In genomic region chr4:128688976-128689375, GRCm38 (mm10) we compare ENCODE assay signal across 8 mouse cellular contexts. TPM values are rescaled to one million over a fixed set of nuclear protein-coding genes. Genes with fewer than 3 reads are reported as not detected.
DNase-seq lines count a peak whose midpoint lies in the region; ATAC-seq and TF ChIP-seq lines count a peak whose summit lies in the region.

No protein-coding gene starts in this region.

- TF ChIP-seq CTCF in stomach, postnatal 0 days (IDR thresholded peaks at IDR 0.05; ENCODE audit: low read depth): no peak

- no peak overlapping the region for H3K27ac ChIP-seq in lung, embryonic 15.5 days
- peak overlapping the region; percentile 90 for H3K27ac ChIP-seq in hindbrain, embryonic 13.5 days
- no peak overlapping the region for H3K27ac ChIP-seq in liver, embryonic 13.5 days
- no peak overlapping the region for H3K27ac ChIP-seq in stomach, postnatal 0 days (replicated peaks)

- H3K36me3 ChIP-seq in lung, embryonic 15.5 days: no peaks in the 10 kb centered on the region
- no peaks in the 10 kb centered on the region for H3K36me3 ChIP-seq in hindbrain, embryonic 13.5 days
- H3K36me3 ChIP-seq in liver, embryonic 13.5 days: no peaks in the 10 kb centered on the region
- no peaks in the 10 kb centered on the region for H3K36me3 ChIP-seq in stomach, postnatal 0 days (ENCODE audit: control insufficient read depth, insufficient read depth, low read length)

- peaks cover 58% of the 10 kb centered on the region for H3K4me1 ChIP-seq in lung, embryonic 15.5 days
- H3K4me1 ChIP-seq in hindbrain, embryonic 13.5 days (replicated peaks): peaks cover 73% of the 10 kb centered on the region
- H3K4me1 ChIP-seq in liver, embryonic 13.5 days (replicated peaks): peaks cover 38% of the 10 kb centered on the region
- H3K4me1 ChIP-seq in stomach, postnatal 0 days (replicated peaks; ENCODE audit: control insufficient read depth, insufficient read depth): peaks cover 2% of the 10 kb centered on the region; the same call in 1 of the 2 replicates

- no peak overlapping the region for H3K4me3 ChIP-seq in lung, embryonic 15.5 days
- peak overlapping the region; percentile 31 for H3K4me3 ChIP-seq in hindbrain, embryonic 13.5 days
- no peak overlapping the region for H3K4me3 ChIP-seq in liver, embryonic 13.5 days (replicated peaks)
- no peak overlapping the region for H3K4me3 ChIP-seq in stomach, postnatal 0 days (ENCODE audit: low read depth, low read length)

- intact Hi-C loops in heart, postnatal 10 days (cut with DNase I): no loop called here
- intact Hi-C loops in gastrocnemius, postnatal 36 days (cut with DNase I): no loop called here

- no peaks in the 10 kb centered on the region for H3K9me3 ChIP-seq in lung, embryonic 15.5 days
- no peaks in the 10 kb centered on the region for H3K9me3 ChIP-seq in hindbrain, embryonic 13.5 days
- no peaks in the 10 kb centered on the region for H3K9me3 ChIP-seq in liver, embryonic 13.5 days (replicated peaks)
- peaks cover 2% of the 10 kb centered on the region; the same call in 1 of the 2 replicates for H3K9me3 ChIP-seq in stomach, postnatal 0 days (ENCODE audit: control insufficient read depth, low read length)

- no peak for DNase-seq in lung, postnatal 25 days (ENCODE audit: low spot score)
- no peak for DNase-seq in liver, embryonic 13.5 days
- no peak for DNase-seq in stomach, postnatal 0 days (ENCODE audit: low spot score)
- no peak for DNase-seq in adrenal gland, adult (ENCODE audit: inconsistent age in 2 of 2, low spot score in 1 of 2)
- no peak for DNase-seq in heart, postnatal 10 days
- DNase-seq in gastrocnemius, postnatal 36 days: no peak

- H3K9ac ChIP-seq in lung, embryonic 15.5 days: no peak overlapping the region
- peak overlapping the region; percentile 64 for H3K9ac ChIP-seq in hindbrain, embryonic 13.5 days
- H3K9ac ChIP-seq in liver, embryonic 13.5 days: no peak overlapping the region
- H3K9ac ChIP-seq in stomach, postnatal 0 days (ENCODE audit: low read length): no peak overlapping the region

- H3K27me3 ChIP-seq in lung, embryonic 15.5 days: no peaks in the 10 kb centered on the region
- no peaks in the 10 kb centered on the region for H3K27me3 ChIP-seq in hindbrain, embryonic 13.5 days
- no peaks in the 10 kb centered on the region for H3K27me3 ChIP-seq in liver, embryonic 13.5 days
- no peaks in the 10 kb centered on the region for H3K27me3 ChIP-seq in stomach, postnatal 0 days (ENCODE audit: control insufficient read depth, insufficient read depth, low read length)

- no peak for TF ChIP-seq EP300 in stomach, postnatal 0 days (optimal IDR thresholded peaks at IDR 0.05)

- peak; percentile 54; the same call in 1 of the 2 replicates for ATAC-seq in lung, embryonic 15.5 days (ENCODE audit: borderline replicate concordance, extremely low read depth, low FRiP score, low TSS enrichment)
- peak; percentile 65 for ATAC-seq in hindbrain, embryonic 13.5 days (ENCODE audit: low FRiP score)
- ATAC-seq in liver, embryonic 13.5 days (ENCODE audit: low read depth): 0 out of 2 replicates have a peak, but pooled peaks have one; percentile 39
- ATAC-seq in stomach, postnatal 0 days (ENCODE audit: low FRiP score, low TSS enrichment): peak; percentile 41

- 58% methylated on average over 9 of the region's 9 CpGs for WGBS in lung, embryonic 15.5 days
- 51% methylated on average over 9 of the region's 9 CpGs for WGBS in hindbrain, embryonic 13.5 days
- 25% methylated on average over 9 of the region's 9 CpGs for WGBS in liver, embryonic 13.5 days (ENCODE audit: insufficient replicate concordance)
- 64% methylated on average over 9 of the region's 9 CpGs for WGBS in stomach, postnatal 0 days

- no peak overlapping the region for H3K4me2 ChIP-seq in lung, embryonic 15.5 days
- peak overlapping the region; percentile 54 for H3K4me2 ChIP-seq in hindbrain, embryonic 13.5 days
- peak overlapping the region; percentile 3; the same call in 1 of the 2 replicates for H3K4me2 ChIP-seq in liver, embryonic 13.5 days
- H3K4me2 ChIP-seq in stomach, postnatal 0 days (replicated peaks; ENCODE audit: low read depth): no peak overlapping the region

RNA-seq across cellular contexts. Expression of gene Phc2, which starts 34.5 kb away (rescaled TPM):
- polyA plus RNA-seq in lung, embryonic 15.5 days (2015; fragmentation: Nextera tagmentation; extraction: Ambion mirVana): 75.8 and 83.5 TPM in 2 replicates
- 31.3 and 35.8 TPM in 2 replicates for polyA plus RNA-seq in hindbrain, embryonic 13.5 days (2015; fragmentation: Nextera tagmentation; extraction: Ambion mirVana)
- polyA plus RNA-seq in liver, embryonic 13.5 days (2015; fragmentation: Nextera tagmentation; extraction: Ambion mirVana): 9.9 and 12.9 TPM in 2 replicates
- 27.1 and 31.1 TPM in 2 replicates for polyA plus RNA-seq in stomach, postnatal 0 days (2015; fragmentation: Nextera tagmentation; extraction: Ambion mirVana)
- 10 to 100 TPM; 68.1 to 70.8 TPM for total RNA-seq in heart, postnatal 10 days (2021)
- total RNA-seq in gastrocnemius, postnatal 36 days (2021): 10 to 100 TPM; 15.5 to 17.8 TPM

Comparison
In these comparisons a context has a peak if more than half of its experiments do, and no peak if none do; other contexts are left out.
1. H3K4me2 ChIP-seq: peak in hindbrain, embryonic 13.5 days (single experiment) and liver, embryonic 13.5 days (single experiment); none in lung, embryonic 15.5 days (single experiment) and stomach, postnatal 0 days (single experiment).
2. Peak in every context shown above with its lines, with median percentiles within 50 percentile points of each other: ATAC-seq.